Mouse (Mus musculus) CH12.LX (cell line): ENCODE measurements around the gene Usp7. TPM values are rescaled to one million over a fixed set of nuclear protein-coding genes. Genes with fewer than 3 reads are reported as not detected.

ENCODE experiments used
- DNase-seq: peaks from one replicate; pipeline ENCODE4 v3.0.0-alpha.2; 2013; ENCODE audit errors: extremely low read depth
- H3K27ac ChIP-seq: 2 replicates; pipeline ENCODE4 v1.5.1; 2012; ENCODE audit warnings: low read depth, mild to moderate bottlenecking, control low read depth, moderate library complexity; ENCODE audit not compliant: insufficient read depth
- H3K27me3 ChIP-seq: replicated peaks from 2 replicates; pipeline ENCODE3; 2012; ENCODE audit warnings: inconsistent platforms
- H3K36me3 ChIP-seq, 2 experiments: replicated peaks in 1 of 2; 2 replicates each; pipeline versions ENCODE3 to v1.6.1; 2012; ENCODE audit warnings: inconsistent platforms in 1 of 2, low read length in 1 of 2, mild to moderate bottlenecking in 1 of 2, mixed read lengths in 1 of 2, moderate library complexity in 1 of 2; ENCODE audit not compliant: control insufficient read depth in 1 of 2, insufficient read depth in 1 of 2
- H3K4me1 ChIP-seq, 2 experiments: 2 replicates each; pipeline ENCODE4 v1.6.1; 2012; ENCODE audit warnings: inconsistent platforms in 1 of 2, moderate library complexity in 1 of 2; ENCODE audit not compliant: insufficient read depth in 2 of 2, control insufficient read depth in 1 of 2
- H3K4me2 ChIP-seq: 2 replicates; pipeline ENCODE4 v1.6.1; 2012; ENCODE audit warnings: low read depth, mild to moderate bottlenecking, control low read depth; ENCODE audit not compliant: poor library complexity, insufficient read depth, severe bottlenecking
- H3K4me3 ChIP-seq, 3 experiments: fragments of 150-350 bp in 1 of 3; sonication (generic) in 1 of 3; replicated peaks in 1 of 3; 2 replicates each; pipeline versions ENCODE3 to v1.5.1; 2011 to 2012; ENCODE audit warnings: low read depth in 2 of 3, low read length in 2 of 3, mild to moderate bottlenecking in 2 of 3, moderate library complexity in 2 of 3, control low read depth in 1 of 3, improper control_type of control experiment in 1 of 3, inconsistent platforms in 1 of 3, mixed read lengths in 1 of 3; ENCODE audit not compliant: poor library complexity in 1 of 3
- H3K79me2 ChIP-seq: replicated peaks from 2 replicates; pipeline ENCODE4 v1.6.1; 2012; ENCODE audit warnings: mild to moderate bottlenecking, moderate library complexity; ENCODE audit not compliant: control insufficient read depth, poor library complexity, insufficient read depth, severe bottlenecking; ENCODE audit errors: extremely low read depth
- H3K9ac ChIP-seq: 2 replicates; pipeline ENCODE4 v1.6.1; 2012; ENCODE audit warnings: low read depth, mild to moderate bottlenecking, control low read depth, moderate library complexity; ENCODE audit not compliant: insufficient read depth
- H3K9me3 ChIP-seq: replicated peaks from 2 replicates; pipeline ENCODE3; 2012; ENCODE audit warnings: low read length, inconsistent platforms, mixed read lengths
- BHLHE40 ChIP-seq: IDR thresholded peaks from 2 replicates; pipeline ENCODE4 v1.6.1; 2011; ENCODE audit warnings: mild to moderate bottlenecking, low read depth, low read length, improper control_type of control experiment
- CHD2 ChIP-seq: IDR thresholded peaks from 2 replicates; pipeline ENCODE4 v1.6.1; 2011; ENCODE audit warnings: low read length, improper control_type of control experiment
- CTCF ChIP-seq, 2 experiments: IDR thresholded peaks in 1 of 2; conservative IDR thresholded peaks in 1 of 2; 2 replicates each; pipeline ENCODE4 v1.5.1; 2011 to 2012; ENCODE audit warnings: low read depth in 2 of 2, low read length in 2 of 2, improper control_type of control experiment in 1 of 2, inconsistent platforms in 1 of 2, mild to moderate bottlenecking in 1 of 2, moderate library complexity in 1 of 2
- E2F4 ChIP-seq: IDR thresholded peaks from 2 replicates; pipeline ENCODE4 v1.6.1; 2011; ENCODE audit warnings: low read depth, low read length, improper control_type of control experiment; ENCODE audit not compliant: insufficient replicate concordance
- ELF1 ChIP-seq: IDR thresholded peaks from 2 replicates; pipeline ENCODE4 v1.6.1; 2014; ENCODE audit warnings: low read depth, mild to moderate bottlenecking, inconsistent platforms, low read length, improper control_type of control experiment
- EP300 ChIP-seq: IDR thresholded peaks from 2 replicates; pipeline ENCODE4 v1.6.1; 2011; ENCODE audit warnings: low read length, improper control_type of control experiment
- GABPA ChIP-seq: IDR thresholded peaks from 2 replicates; pipeline ENCODE4 v1.6.1; 2012; ENCODE audit warnings: low read depth, low read length, improper control_type of control experiment, inconsistent platforms; ENCODE audit not compliant: insufficient replicate concordance
- IRF4 ChIP-seq: IDR thresholded peaks from 2 replicates; pipeline ENCODE4 v1.6.1; 2014; ENCODE audit warnings: low read depth, mild to moderate bottlenecking, inconsistent platforms, low read length, improper control_type of control experiment
- JUN ChIP-seq: IDR thresholded peaks from 2 replicates; pipeline ENCODE4 v1.6.1; 2011; ENCODE audit warnings: low read depth, mild to moderate bottlenecking, low read length, improper control_type of control experiment, moderate library complexity; ENCODE audit not compliant: insufficient read depth
- JUND ChIP-seq: conservative IDR thresholded peaks from 2 replicates; pipeline ENCODE4 v1.6.1; 2011; ENCODE audit warnings: low read depth, low read length, improper control_type of control experiment
- KAT2A ChIP-seq: IDR thresholded peaks from 2 replicates; pipeline ENCODE4 v1.6.1; 2012; ENCODE audit warnings: low read length, improper control_type of control experiment, inconsistent platforms; ENCODE audit not compliant: insufficient replicate concordance
- MEF2A ChIP-seq: IDR thresholded peaks from 2 replicates; pipeline ENCODE4 v1.6.1; 2014; ENCODE audit warnings: low read depth, mild to moderate bottlenecking, inconsistent platforms, low read length, improper control_type of control experiment, borderline replicate concordance
- NELFE ChIP-seq: IDR thresholded peaks from 2 replicates; pipeline ENCODE4 v1.6.1; 2011; ENCODE audit warnings: low read depth, low read length, improper control_type of control experiment
- NRF1 ChIP-seq: IDR thresholded peaks from 2 replicates; pipeline ENCODE4 v1.6.1; 2014; ENCODE audit warnings: low read depth, mild to moderate bottlenecking, inconsistent platforms, low read length, improper control_type of control experiment, moderate library complexity
- PAX5 ChIP-seq: IDR thresholded peaks from 2 replicates; pipeline ENCODE4 v1.6.1; 2012; ENCODE audit warnings: low read length, inconsistent platforms, mixed read lengths
- POLR2A ChIP-seq: IDR thresholded peaks from 2 replicates; pipeline ENCODE4 v1.6.1; 2011; ENCODE audit warnings: low read depth, mild to moderate bottlenecking, improper control_type of control experiment, low read length
- POLR2AphosphoS2 ChIP-seq: IDR thresholded peaks from 2 replicates; pipeline ENCODE4 v1.6.1; 2011; ENCODE audit warnings: low read depth, low read length, improper control_type of control experiment
- RAD21 ChIP-seq: IDR thresholded peaks from 2 replicates; pipeline ENCODE4 v1.6.1; 2011; ENCODE audit warnings: low read depth, mild to moderate bottlenecking, low read length, improper control_type of control experiment, moderate library complexity
- RCOR1 ChIP-seq: conservative IDR thresholded peaks from 2 replicates; pipeline ENCODE4 v1.6.1; 2012; ENCODE audit warnings: low read depth, mild to moderate bottlenecking, inconsistent platforms, low read length, improper control_type of control experiment
- SIN3A ChIP-seq: IDR thresholded peaks from 2 replicates; pipeline ENCODE4 v1.6.1; 2012; ENCODE audit warnings: low read length, improper control_type of control experiment, inconsistent platforms
- SMC3 ChIP-seq: IDR thresholded peaks from 2 replicates; pipeline ENCODE4 v1.6.1; 2011; ENCODE audit warnings: low read depth, low read length, improper control_type of control experiment
- TBP ChIP-seq: conservative IDR thresholded peaks from 2 replicates; pipeline ENCODE4 v1.6.1; 2011; ENCODE audit warnings: low read depth, low read length, improper control_type of control experiment
- TCF12 ChIP-seq: IDR thresholded peaks from 2 replicates; pipeline ENCODE4 v1.6.1; 2014; ENCODE audit warnings: low read depth, mild to moderate bottlenecking, inconsistent platforms, low read length, improper control_type of control experiment
- UBTF ChIP-seq: IDR thresholded peaks from 2 replicates; pipeline ENCODE4 v1.6.1; 2012; ENCODE audit warnings: low read depth, mild to moderate bottlenecking, inconsistent platforms, low read length, improper control_type of control experiment, moderate library complexity
- USF1 ChIP-seq: IDR thresholded peaks from 2 replicates; pipeline ENCODE4 v1.6.1; 2014; ENCODE audit warnings: low read depth, mild to moderate bottlenecking, inconsistent platforms, low read length, improper control_type of control experiment
- USF2 ChIP-seq: conservative IDR thresholded peaks from 2 replicates; pipeline ENCODE4 v1.6.1; 2011; ENCODE audit warnings: low read depth, low read length, improper control_type of control experiment
- ZC3H11A ChIP-seq: IDR thresholded peaks from 2 replicates; pipeline ENCODE4 v1.6.1; 2012; ENCODE audit warnings: low read depth, mild to moderate bottlenecking, inconsistent platforms, low read length, improper control_type of control experiment
- ZKSCAN1 ChIP-seq: IDR thresholded peaks from 2 replicates; pipeline ENCODE4 v1.6.1; 2012; ENCODE audit warnings: low read depth, inconsistent platforms, low read length, improper control_type of control experiment, borderline replicate concordance
- ZNF384 ChIP-seq: IDR thresholded peaks from 2 replicates; pipeline ENCODE4 v1.6.1; 2012; ENCODE audit warnings: low read depth, low read length, improper control_type of control experiment, inconsistent platforms
- dilution Hi-C: fragments of 300-500 bp; cut with MboI; formaldehyde crosslinking; loops from 2 replicates; pipeline ENCODE4 v1.14.3; 2020; ENCODE audit warnings: low sequenced_read_pairs; ENCODE audit not compliant: extremely low pct_unique_long_range_greater_than_20kb, extremely low pct_ligation_motif_present
- in situ Hi-C: fragments of 300-500 bp; cut with MboI; formaldehyde crosslinking; loops from 3 replicates; pipeline ENCODE4 v1.14.3; 2019; ENCODE audit warnings: low sequenced_read_pairs, low pct_ligation_motif_present, low pct_unique_long_range_greater_than_20kb, mixed read lengths
- polyA plus RNA-seq: library from polyadenylated mRNA; unstranded; fragments of >175 nt; gene quantifications from 2 replicates; pipeline ENCODE4 v1.2.1, GENCODE M21; 2012; ENCODE audit warnings: low read depth; ENCODE audit not compliant: insufficient read length
- total RNA-seq, 2 experiments: library from RNA; depleted of rRNA; stranded (reverse); fragments of 300-350 nt in 1 of 2; fragments of >200 nt in 1 of 2; gene quantifications; 2 replicates each; pipeline ENCODE4 v1.2.3; 2012 to 2014

Usp7 gene
- total and polyA plus RNA-seq, 3 experiments: 113 to 169 (median 143) TPM

- DNase-seq: no peak
Observed at GRCm38 (mm10) chr16:8838921-8839320, 46.8 kb upstream of the Usp7 start.

GRCm38 (mm10) chr16:8837595-8837994 lies 45.5 kb upstream of the Usp7 start:
- H3K4me3 ChIP-seq: no peak overlapping the region
- H3K4me1 ChIP-seq: peaks cover 4 to 77% of the 10 kb centered on the region in 2 experiments
- in situ Hi-C loops: no loop called here
- no peak overlapping the region for H3K4me2 ChIP-seq
- DNase-seq: no peak
- dilution Hi-C loops: no loop called here
- no peaks in the 10 kb centered on the region for H3K9me3 ChIP-seq
- peaks cover 85% of the 10 kb centered on the region for H3K79me2 ChIP-seq
- H3K27me3 ChIP-seq: no peaks in the 10 kb centered on the region
- TF ChIP-seq ZNF384 (peak; percentile 75), TCF12 (no peak), ELF1 (no peak), USF2 (no peak), JUND (no peak), SIN3A (no peak), KAT2A (no peak), POLR2A (no peak), BHLHE40 (0 out of 2 replicates have a peak, but pooled peaks have one; percentile 10), RAD21 (no peak), JUN (no peak), NELFE (no peak), GABPA (no peak), PAX5 (no peak), RCOR1 (no peak), TBP (no peak)
- TF ChIP-seq, all 38 proteins: peak for 2
- Histone ChIP-seq H3K9ac (no peak overlapping the region), H3K36me3 (peaks cover 36 to 86% of the 10 kb centered on the region in 2 experiments), H3K27ac (no peak overlapping the region)

More at GRCm38 (mm10) chr16:8838921-8839320, 46.8 kb upstream of the Usp7 start:
- Histone ChIP-seq H3K4me3 (no peak overlapping the region), H3K9me3 (no peaks in the 10 kb centered on the region), H3K79me2 (peaks cover 80% of the 10 kb centered on the region)
- in situ Hi-C loops: no loop called here
- TF ChIP-seq ZKSCAN1 (no peak), USF2 (no peak), POLR2AphosphoS2 (no peak), CTCF (conservative IDR thresholded peaks at IDR 0.05 in 1 of 2, IDR thresholded peaks at IDR 0.05 in 1 of 2; ENCODE audit: low read depth in 2 of 2, low read length in 2 of 2) (no peak), RAD21 (no peak), TCF12 (no peak), BHLHE40 (no peak), EP300 (no peak), USF1 (no peak), JUND (no peak), CHD2 (no peak), ZC3H11A (no peak), MEF2A (no peak), NRF1 (no peak), SMC3 (no peak), IRF4 (no peak), UBTF (no peak), E2F4 (no peak)
- TF ChIP-seq, all 38 proteins: peak for 0
- Histone ChIP-seq H3K27ac (no peak overlapping the region), H3K9ac (no peak overlapping the region), H3K4me2 (no peak overlapping the region), H3K36me3 (peaks cover 41 to 87% of the 10 kb centered on the region in 2 experiments), H3K27me3 (no peaks in the 10 kb centered on the region), H3K4me1 (peaks cover 2 to 78% of the 10 kb centered on the region in 2 experiments)
- dilution Hi-C loops: no loop called here
